Mouse (Mus musculus): ENCODE results near the gene Eid1. TPM values are rescaled to one million over a fixed set of nuclear protein-coding genes. Genes with fewer than 3 reads are reported as not detected.

Eid1 gene
- total RNA-seq, 1 experiment from 2014 or later: 83.8 TPM

DNA sequence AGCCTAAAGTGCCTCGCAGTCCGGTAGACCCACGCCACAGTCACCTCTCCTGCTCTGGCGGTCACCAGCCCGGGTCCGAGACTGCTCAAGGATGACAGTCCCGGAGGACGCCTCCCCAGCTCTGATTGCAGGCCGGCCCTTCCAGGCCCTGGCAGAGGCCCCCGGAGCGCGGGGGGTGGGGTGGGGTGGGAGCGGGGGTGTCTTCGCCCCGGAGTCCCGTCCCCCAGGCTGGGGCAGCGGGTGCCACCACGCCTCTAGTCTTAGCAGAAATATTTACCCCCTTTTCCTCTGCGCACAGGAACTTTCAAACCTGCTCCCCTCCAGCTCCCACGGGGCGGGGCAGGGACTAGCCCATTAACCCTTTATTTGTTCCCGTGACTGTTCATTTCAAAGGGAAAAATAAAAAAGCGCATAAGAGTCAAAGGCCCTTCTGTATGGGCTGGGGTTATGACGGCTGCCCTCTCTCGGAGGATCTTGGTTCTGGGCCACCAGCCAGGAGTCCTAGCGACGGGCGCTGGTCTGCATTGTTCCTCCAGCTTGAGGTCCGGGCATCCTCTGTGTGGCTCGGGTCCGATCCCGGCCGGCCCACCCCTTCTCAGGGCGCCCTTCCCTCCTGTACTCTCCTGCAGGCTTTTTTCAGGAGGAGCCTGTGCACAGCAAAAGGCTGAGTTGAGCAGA lies 50.7 kb downstream of the Eid1 start:
- no peak for ATAC-seq (replicated peaks; ENCODE audit: insufficient number of reproducible peaks, low FRiP score, low TSS enrichment, poor library complexity, severe bottlenecking)

DNA sequence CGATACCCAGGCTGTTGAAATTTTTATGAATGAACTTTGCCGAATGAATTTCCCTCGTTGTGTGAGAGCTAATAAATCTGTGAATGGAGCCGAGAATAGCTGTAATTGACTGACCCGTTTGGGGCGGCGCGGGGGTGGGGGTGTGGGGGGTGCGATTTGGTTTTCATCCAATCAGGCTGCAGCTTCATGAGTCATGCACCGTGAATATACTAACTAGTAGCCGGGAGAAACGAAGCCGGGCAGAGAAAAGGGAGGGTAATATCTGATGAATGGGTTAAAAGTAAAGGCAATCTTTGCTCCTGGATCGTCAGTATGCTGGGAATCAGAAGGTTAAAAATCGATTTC lies 51.2 kb downstream of the Eid1 start, which contains the start of gene Shc4:
Gene Shc4, minus strand, starts transcription at position 63 of the 345 bp plus-strand sequence.
- no peak for ATAC-seq (replicated peaks; ENCODE audit: insufficient number of reproducible peaks, low FRiP score, low TSS enrichment, poor library complexity, severe bottlenecking)

Other genes starting within 250 kb of the Eid1 start
- gene Gm9913, start 168.0 kb upstream of the Eid1 start, total RNA-seq (2017): not detected in 3 replicates
- not detected in 3 replicates for gene Fbn1, start 165.1 kb upstream of the Eid1 start, total RNA-seq (2017)
- gene Cep152, start 48.0 kb upstream of the Eid1 start, total RNA-seq (2017): 13.1 to 17.5 TPM (median 16.3 TPM) in 3 replicates
- 0.58 TPM in 1 of 3 replicates, not detected in the others for gene Shc4, start 51.1 kb downstream of the Eid1 start, total RNA-seq (2017)
- gene Secisbp2l, start 109.8 kb downstream of the Eid1 start, total RNA-seq (2017): 52.9 to 72.2 TPM (median 55.9 TPM) in 3 replicates
- gene Galk2, start 186.0 kb downstream of the Eid1 start, total RNA-seq (2017): 28.4 to 56.9 TPM (median 50.5 TPM) in 3 replicates
- gene Cops2, start 186.0 kb downstream of the Eid1 start, total RNA-seq (2017): 164 to 186 TPM (median 174 TPM) in 3 replicates

Measured in monocyte, adult 5-6 weeks (primary cell).